Mouse (Mus musculus) hindbrain, embryonic 15.5 days (tissue): ENCODE results near the gene Nfkbiz. TPM values are rescaled to one million over a fixed set of nuclear protein-coding genes. Genes with fewer than 3 reads are reported as not detected.

ENCODE experiments used
- ATAC-seq: fragments of 200-750 bp; cut with Nextera tagmentation; 2 replicates; pipeline ENCODE4 v1.8.0; 2017; ENCODE audit warnings: low read depth, moderate number of reproducible peaks, moderate TSS enrichment; ENCODE audit not compliant: low FRiP score
- H3K27ac ChIP-seq: fragments of 300-500 bp; sonication (generic); replicated peaks from 2 replicates; pipeline ENCODE4 v1.5.1; 2015; ENCODE audit warnings: mild to moderate bottlenecking, inconsistent platforms
- H3K27me3 ChIP-seq: fragments of 300-500 bp; sonication (generic); 2 replicates; pipeline ENCODE4 v1.6.1; 2015; ENCODE audit warnings: control low read depth, inconsistent platforms
- H3K36me3 ChIP-seq: fragments of 300-500 bp; sonication (generic); 2 replicates; pipeline ENCODE4 v1.6.1; 2015; ENCODE audit warnings: control low read depth, inconsistent platforms
- H3K4me1 ChIP-seq: fragments of 300-500 bp; sonication (generic); replicated peaks from 2 replicates; pipeline ENCODE4 v1.6.1; 2015; ENCODE audit warnings: control low read depth, inconsistent platforms
- H3K4me2 ChIP-seq: fragments of 300-500 bp; sonication (generic); 2 replicates; pipeline ENCODE4 v1.6.1; 2015; ENCODE audit warnings: moderate library complexity, mild to moderate bottlenecking, inconsistent platforms
- H3K4me3 ChIP-seq: fragments of 300-500 bp; sonication (generic); 2 replicates; pipeline ENCODE4 v1.5.1; 2015; ENCODE audit warnings: mild to moderate bottlenecking, inconsistent platforms
- H3K9ac ChIP-seq: fragments of 300-500 bp; sonication (generic); 2 replicates; pipeline ENCODE4 v1.6.1; 2015; ENCODE audit warnings: inconsistent platforms
- H3K9me3 ChIP-seq: fragments of 300-500 bp; sonication (generic); 2 replicates; pipeline ENCODE4 v1.6.1; 2016; ENCODE audit warnings: control low read depth, inconsistent platforms
- WGBS: fragments of 180-500 bp; shearing (Covaris S2); methylation state at CpG from one replicate; pipeline ENCODE4 v1.1.7; 2015; 5-methylcytosine and 5-hydroxymethylcytosine counted together
- polyA plus RNA-seq: library from polyadenylated mRNA; unstranded; fragments of >200 nt; fragmentation: Nextera tagmentation; extraction: Ambion mirVana; gene quantifications from 2 replicates; pipeline ENCODE4 v1.2.1, GENCODE M21; 2015

Gene Nfkbiz
- polyA plus RNA-seq, 1 experiment from 2014 or later: 1.7 TPM

DNA sequence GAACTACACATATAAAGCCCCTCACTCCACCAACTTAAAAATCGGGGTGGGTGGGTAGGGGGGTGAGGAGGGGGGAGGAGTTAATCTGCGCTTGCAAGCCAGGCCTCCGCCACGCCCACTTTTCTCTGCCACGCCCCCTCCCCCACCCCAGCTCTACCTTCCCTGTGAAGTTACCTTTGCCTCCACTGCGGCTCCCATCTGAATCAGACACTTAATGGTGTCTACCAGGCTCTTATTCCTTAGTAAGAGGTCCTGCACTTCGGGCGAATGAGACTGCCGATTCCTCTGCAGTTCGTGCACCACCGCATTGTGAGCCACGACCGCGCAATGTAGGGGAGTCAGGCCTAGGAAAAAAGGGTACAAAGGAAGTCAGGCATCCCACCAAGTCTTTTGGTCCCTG, 23.2 kb downstream of the Nfkbiz start:
- Histone ChIP-seq H3K9ac (no peak overlapping the region), H3K4me2 (no peak overlapping the region), H3K9me3 (no peaks in the 10 kb centered on the region), H3K4me3 (no peak overlapping the region), H3K36me3 (peaks cover 45% of the 10 kb centered on the region), H3K4me1 (peaks cover 3% of the 10 kb centered on the region; the same call in 1 of the 2 replicates), H3K27ac (no peak overlapping the region), H3K27me3 (no peaks in the 10 kb centered on the region)
- ATAC-seq: no peak
- 85% methylated on average over 14 of the region's 14 CpGs for WGBS

GRCm38 (mm10) chr16:55814686-55815085, 24.0 kb downstream of the Nfkbiz start:
- H3K27me3 ChIP-seq: no peaks in the 10 kb centered on the region
- H3K4me1 ChIP-seq: no peaks in the 10 kb centered on the region
- H3K36me3 ChIP-seq: peaks cover 45% of the 10 kb centered on the region
- no peak for ATAC-seq
- H3K4me2 ChIP-seq: no peak overlapping the region
- H3K9ac ChIP-seq: no peak overlapping the region
- no peak overlapping the region for H3K4me3 ChIP-seq
- no peak overlapping the region for H3K27ac ChIP-seq
- no peaks in the 10 kb centered on the region for H3K9me3 ChIP-seq
- 97% methylated on average over 6 of the region's 6 CpGs for WGBS

- no peak overlapping the region for H3K27ac ChIP-seq
- ATAC-seq: no peak
- no peaks in the 10 kb centered on the region for H3K4me1 ChIP-seq
- peaks cover 45% of the 10 kb centered on the region for H3K36me3 ChIP-seq
- 90% methylated on average over 15 of the region's 15 CpGs for WGBS
- H3K9ac ChIP-seq: no peak overlapping the region
- H3K4me3 ChIP-seq: no peak overlapping the region
- no peak overlapping the region for H3K4me2 ChIP-seq
- no peaks in the 10 kb centered on the region for H3K9me3 ChIP-seq
- H3K27me3 ChIP-seq: no peaks in the 10 kb centered on the region
Measured at GRCm38 (mm10) chr16:55813916-55814315, 24.8 kb downstream of the Nfkbiz start.

- H3K4me2 ChIP-seq: no peak overlapping the region
- H3K4me1 ChIP-seq: no peaks in the 10 kb centered on the region
- H3K27me3 ChIP-seq: no peaks in the 10 kb centered on the region
- no peak overlapping the region for H3K4me3 ChIP-seq
- WGBS: 91% methylated on average over 6 of the region's 6 CpGs
- ATAC-seq: no peak
- peaks cover 40% of the 10 kb centered on the region for H3K36me3 ChIP-seq
- no peaks in the 10 kb centered on the region for H3K9me3 ChIP-seq
- no peak overlapping the region for H3K27ac ChIP-seq
- H3K9ac ChIP-seq: no peak overlapping the region
Measured at GRCm38 (mm10) chr16:55811792-55812191, 26.9 kb downstream of the Nfkbiz start.

DNA sequence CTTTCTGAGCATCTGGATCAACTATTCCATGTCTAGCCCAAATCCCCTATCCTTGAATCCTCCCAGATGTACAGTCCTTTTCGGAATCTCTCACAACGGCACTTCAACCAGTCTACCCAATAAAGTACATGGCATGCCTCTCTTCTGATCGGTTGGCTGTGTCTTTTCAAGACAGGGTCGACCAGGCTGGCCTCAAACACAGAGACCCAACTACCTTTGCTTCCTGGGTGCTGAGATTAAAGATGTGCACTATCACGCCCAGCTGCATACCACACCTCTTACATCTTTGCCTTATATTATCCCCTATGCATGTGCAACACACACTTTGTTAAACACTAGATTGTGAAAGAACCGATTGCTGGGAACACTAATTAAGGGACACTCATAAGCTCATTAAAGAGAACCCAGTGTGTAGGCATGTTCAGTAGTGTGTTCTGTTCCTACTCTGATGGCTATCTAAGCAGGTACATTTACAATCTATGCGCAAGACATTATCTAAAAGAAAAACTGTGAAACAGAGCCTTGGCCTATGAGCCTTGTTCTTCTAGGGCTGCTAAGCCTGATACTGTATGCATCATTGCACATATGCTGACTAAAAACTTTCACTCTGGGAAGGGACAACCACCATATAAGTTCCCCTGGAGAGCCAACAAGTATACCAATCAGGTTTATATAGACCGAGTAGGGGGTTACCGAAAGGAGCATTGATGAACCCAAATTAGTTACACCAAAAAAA, 28.8 kb downstream of the Nfkbiz start:
- Histone ChIP-seq H3K4me3 (no peak overlapping the region), H3K4me1 (no peaks in the 10 kb centered on the region), H3K27ac (no peak overlapping the region), H3K27me3 (no peaks in the 10 kb centered on the region), H3K9ac (no peak overlapping the region), H3K9me3 (no peaks in the 10 kb centered on the region), H3K4me2 (no peak overlapping the region), H3K36me3 (peaks cover 23% of the 10 kb centered on the region)
- WGBS: 95% methylated on average over 9 of the region's 9 CpGs
- no peak for ATAC-seq

GRCm38 (mm10) chr16:55809345-55809744, 29.4 kb downstream of the Nfkbiz start:
- H3K9ac ChIP-seq: no peak overlapping the region
- no peaks in the 10 kb centered on the region for H3K27me3 ChIP-seq
- H3K36me3 ChIP-seq: peaks cover 17% of the 10 kb centered on the region
- 98% methylated on average over 6 of the region's 6 CpGs for WGBS
- H3K4me1 ChIP-seq: no peaks in the 10 kb centered on the region
- no peak overlapping the region for H3K4me2 ChIP-seq
- no peaks in the 10 kb centered on the region for H3K9me3 ChIP-seq
- H3K4me3 ChIP-seq: no peak overlapping the region
- ATAC-seq: no peak
- no peak overlapping the region for H3K27ac ChIP-seq

- Histone ChIP-seq H3K9me3 (no peaks in the 10 kb centered on the region), H3K9ac (no peak overlapping the region), H3K27me3 (no peaks in the 10 kb centered on the region), H3K27ac (no peak overlapping the region), H3K4me2 (no peak overlapping the region), H3K4me1 (no peaks in the 10 kb centered on the region), H3K4me3 (no peak overlapping the region), H3K36me3 (peaks cover 6% of the 10 kb centered on the region; the same call in 1 of the 2 replicates)
- 68% methylated on average over 6 of the region's 6 CpGs for WGBS
- ATAC-seq: no peak
Measured at GRCm38 (mm10) chr16:55807505-55807932, 31.2 kb downstream of the Nfkbiz start.

DNA sequence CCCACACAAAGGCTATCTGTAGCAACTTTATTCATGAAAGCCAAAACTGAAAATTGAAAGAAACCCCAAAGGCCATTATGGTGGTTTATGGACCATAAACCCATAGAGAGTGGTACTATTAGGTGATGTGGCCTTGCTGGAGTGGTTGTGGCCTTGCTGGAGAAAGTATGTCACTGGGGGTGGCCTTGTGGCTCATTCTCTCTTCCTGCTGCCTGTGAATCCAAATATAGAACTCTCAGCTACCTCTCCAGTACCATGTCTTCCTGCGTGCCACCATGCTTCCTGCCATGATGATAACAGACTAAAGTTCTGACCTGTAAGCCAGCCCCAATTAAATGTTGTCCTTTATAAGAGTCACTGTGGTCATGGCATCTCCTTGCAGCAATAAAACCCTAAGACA, 33.9 kb downstream of the Nfkbiz start:
- H3K27ac ChIP-seq: no peak overlapping the region
- H3K27me3 ChIP-seq: no peaks in the 10 kb centered on the region
- H3K4me2 ChIP-seq: no peak overlapping the region
- no peaks in the 10 kb centered on the region for H3K9me3 ChIP-seq
- no peak overlapping the region for H3K4me3 ChIP-seq
- ATAC-seq: no peak
- WGBS: 77% methylated on average over 1 of the region's 1 CpGs
- no peaks in the 10 kb centered on the region for H3K4me1 ChIP-seq
- no peaks in the 10 kb centered on the region for H3K36me3 ChIP-seq
- H3K9ac ChIP-seq: no peak overlapping the region

- no peaks in the 10 kb centered on the region for H3K27me3 ChIP-seq
- H3K4me1 ChIP-seq: no peaks in the 10 kb centered on the region
- 100% methylated on average over 1 of the region's 1 CpGs for WGBS
- no peak overlapping the region for H3K4me2 ChIP-seq
- H3K36me3 ChIP-seq: no peaks in the 10 kb centered on the region
- no peak for ATAC-seq
- H3K4me3 ChIP-seq: no peak overlapping the region
- no peaks in the 10 kb centered on the region for H3K9me3 ChIP-seq
- H3K9ac ChIP-seq: no peak overlapping the region
- no peak overlapping the region for H3K27ac ChIP-seq
Measured at GRCm38 (mm10) chr16:55801629-55802028, 37.1 kb downstream of the Nfkbiz start.

- no peak overlapping the region for H3K27ac ChIP-seq
- no peak overlapping the region for H3K9ac ChIP-seq
- no peaks in the 10 kb centered on the region for H3K27me3 ChIP-seq
- 85% methylated on average over 7 of the region's 7 CpGs for WGBS
- no peak overlapping the region for H3K4me2 ChIP-seq
- H3K4me1 ChIP-seq: no peaks in the 10 kb centered on the region
- H3K9me3 ChIP-seq: no peaks in the 10 kb centered on the region
- H3K4me3 ChIP-seq: no peak overlapping the region
- H3K36me3 ChIP-seq: no peaks in the 10 kb centered on the region
- no peak for ATAC-seq
Measured at GRCm38 (mm10) chr16:55798845-55799244, 39.9 kb downstream of the Nfkbiz start.

DNA sequence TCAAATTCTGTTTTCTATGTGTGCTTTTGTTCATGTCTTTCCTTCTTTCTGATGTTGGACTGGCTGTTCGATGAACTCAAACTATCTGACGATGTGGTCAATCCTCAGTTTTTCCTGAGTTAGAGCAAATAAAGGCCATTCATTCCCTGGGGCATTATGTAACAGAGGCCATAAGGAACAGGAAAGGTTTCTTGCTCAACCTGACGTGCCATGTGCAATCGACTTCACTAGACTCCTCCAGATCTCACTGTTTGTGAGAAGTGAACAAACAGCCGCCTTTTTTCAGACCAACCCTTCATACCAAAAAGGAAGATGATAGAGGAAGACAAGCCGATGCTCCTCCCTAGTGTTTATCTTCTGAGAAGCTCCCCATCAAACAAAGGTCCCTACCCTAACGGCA, 48.4 kb downstream of the Nfkbiz start:
- no peak overlapping the region for H3K9ac ChIP-seq
- no peak for ATAC-seq
- H3K27me3 ChIP-seq: no peaks in the 10 kb centered on the region
- no peak overlapping the region for H3K4me3 ChIP-seq
- no peak overlapping the region for H3K4me2 ChIP-seq
- H3K36me3 ChIP-seq: no peaks in the 10 kb centered on the region
- H3K9me3 ChIP-seq: no peaks in the 10 kb centered on the region
- H3K27ac ChIP-seq: no peak overlapping the region
- 93% methylated on average over 7 of the region's 7 CpGs for WGBS
- no peaks in the 10 kb centered on the region for H3K4me1 ChIP-seq

DNA sequence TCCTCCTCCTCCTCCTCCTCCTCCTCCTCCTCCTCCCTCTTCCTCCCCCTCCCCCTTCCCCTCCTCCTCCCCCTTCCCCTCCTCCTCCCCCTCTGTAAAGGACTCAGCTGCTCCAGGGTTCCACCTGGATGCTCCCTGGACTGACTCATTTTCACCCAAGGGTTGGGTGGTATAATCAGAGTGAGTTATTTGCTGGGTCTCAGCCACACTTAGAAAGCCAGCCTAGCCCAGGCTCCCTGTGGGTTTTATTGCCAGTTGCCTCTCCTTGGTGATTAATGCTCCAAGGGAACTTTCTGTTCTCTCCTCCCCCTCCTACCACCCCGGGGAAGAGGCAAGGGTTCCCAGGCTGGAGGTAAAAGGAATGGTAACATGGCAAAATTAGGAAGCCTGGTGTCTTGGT, 49.4 kb downstream of the Nfkbiz start:
- H3K27me3 ChIP-seq: no peaks in the 10 kb centered on the region
- no peaks in the 10 kb centered on the region for H3K36me3 ChIP-seq
- H3K4me3 ChIP-seq: no peak overlapping the region
- ATAC-seq: no peak
- no peak overlapping the region for H3K27ac ChIP-seq
- H3K9me3 ChIP-seq: no peaks in the 10 kb centered on the region
- no peaks in the 10 kb centered on the region for H3K4me1 ChIP-seq
- no peak overlapping the region for H3K9ac ChIP-seq
- WGBS: 20% methylated on average over 1 of the region's 1 CpGs
- no peak overlapping the region for H3K4me2 ChIP-seq

DNA sequence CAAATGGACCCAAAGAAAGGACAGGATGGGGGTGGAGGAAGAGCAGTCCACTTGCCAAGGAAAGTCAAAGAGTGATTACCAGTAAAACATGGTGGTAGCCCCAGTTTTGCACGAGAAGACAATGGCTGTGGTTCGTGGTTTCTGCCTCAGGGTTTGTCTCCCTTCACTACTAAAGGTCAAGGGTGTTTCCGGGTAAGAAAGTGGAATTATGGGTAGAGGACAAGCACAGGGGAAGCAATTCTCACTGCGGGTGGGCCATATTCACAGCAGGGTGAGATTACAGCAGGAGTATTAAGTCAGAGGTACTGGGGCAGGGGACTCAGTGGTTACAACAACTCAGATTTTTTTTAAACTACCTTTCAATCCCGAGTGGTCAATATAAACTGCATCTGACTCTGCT, 50.0 kb downstream of the Nfkbiz start:
- Histone ChIP-seq H3K27ac (no peak overlapping the region), H3K4me2 (no peak overlapping the region)
- 84% methylated on average over 5 of the region's 5 CpGs for WGBS

More for the DNA sequence above, 50.0 kb downstream of the Nfkbiz start:
- Histone ChIP-seq H3K9ac (no peak overlapping the region), H3K27me3 (no peaks in the 10 kb centered on the region), H3K36me3 (no peaks in the 10 kb centered on the region), H3K4me3 (no peak overlapping the region), H3K9me3 (no peaks in the 10 kb centered on the region), H3K4me1 (no peaks in the 10 kb centered on the region)
- ATAC-seq: no peak
